Mouse (Mus musculus) embryo, embryonic 10 days (tissue): ENCODE data around the gene Rreb1.
A peak's percentile ranks its signal among the peaks of the same experiment; 100 is the strongest.
"Not testable (repeated sequence)": the region's sequence is repeated elsewhere in the genome, so short reads cannot be mapped to it uniquely, and the experiment has no call there.

ENCODE experiments used
- DNase-seq: peaks from one replicate; pipeline ENCODE4 v3.0.0-alpha.2; 2015; ENCODE audit warnings: low spot score

The Rreb1 gene

DNA sequence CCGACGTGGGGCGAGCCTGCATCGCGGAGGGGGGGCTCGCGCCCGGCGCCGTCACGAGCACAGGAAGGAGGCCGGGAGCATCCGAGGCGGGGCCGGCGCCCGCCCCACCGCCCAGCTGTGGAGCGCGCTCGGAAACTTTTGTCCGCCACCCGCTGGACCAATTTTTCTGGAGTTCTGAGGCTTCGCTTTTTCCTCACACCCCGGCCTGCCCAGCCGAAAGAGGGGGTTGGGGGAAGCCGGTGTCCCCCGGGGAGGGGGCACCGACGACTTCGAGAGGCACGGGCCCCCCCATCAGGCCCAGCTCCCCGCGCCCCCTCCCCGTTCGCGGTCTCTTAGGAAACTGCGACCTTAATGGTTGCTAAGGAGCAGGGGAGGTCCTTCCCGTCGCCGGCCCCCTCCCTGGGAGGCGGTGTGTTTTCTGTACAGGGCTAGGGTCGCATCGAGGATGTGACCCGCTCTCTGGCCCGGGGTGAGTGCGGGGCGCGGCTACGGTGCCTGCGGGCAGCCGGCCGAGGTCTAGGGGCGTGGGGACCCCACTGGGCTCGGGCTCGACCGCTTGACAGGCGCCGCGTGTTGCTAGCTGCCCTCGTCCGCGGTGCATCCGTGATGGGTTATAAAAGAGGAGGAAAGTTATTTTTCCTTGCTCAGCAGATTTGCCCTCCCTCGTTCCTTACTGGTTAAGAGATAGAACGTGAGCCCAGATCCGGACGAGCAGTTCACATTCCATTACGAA is 49.2 kb downstream of the Rreb1 start:
- peak; percentile 83 for DNase-seq

DNA sequence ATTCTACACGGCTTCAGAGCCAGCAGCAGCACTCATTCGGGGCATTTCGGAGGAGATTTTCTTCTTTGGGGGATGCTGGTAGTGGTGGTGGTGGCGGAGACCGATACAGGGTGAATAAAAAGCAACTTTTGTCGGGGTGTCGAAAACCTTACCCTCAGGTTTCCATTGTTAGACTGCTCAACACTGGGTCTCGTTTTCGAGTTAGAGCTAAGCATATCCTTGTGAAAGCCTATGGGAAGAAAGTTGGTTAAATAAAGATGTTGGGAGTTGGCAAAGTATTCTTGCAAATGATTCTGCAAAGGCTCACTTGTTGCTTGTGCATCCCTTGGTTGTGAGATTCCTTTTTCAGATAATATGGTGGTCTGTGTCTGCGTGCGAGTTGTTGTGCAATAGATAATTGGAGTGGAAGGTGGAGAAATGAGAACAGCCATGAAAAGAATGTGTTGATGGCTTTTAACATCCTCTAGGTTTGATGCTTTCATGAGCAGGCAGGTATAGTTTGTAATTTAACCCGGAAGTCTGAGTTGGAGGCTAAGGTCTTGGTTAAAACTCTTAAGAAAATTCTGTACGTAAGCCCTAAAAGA is 49.9 kb downstream of the Rreb1 start:
- DNase-seq = no peak

DNA sequence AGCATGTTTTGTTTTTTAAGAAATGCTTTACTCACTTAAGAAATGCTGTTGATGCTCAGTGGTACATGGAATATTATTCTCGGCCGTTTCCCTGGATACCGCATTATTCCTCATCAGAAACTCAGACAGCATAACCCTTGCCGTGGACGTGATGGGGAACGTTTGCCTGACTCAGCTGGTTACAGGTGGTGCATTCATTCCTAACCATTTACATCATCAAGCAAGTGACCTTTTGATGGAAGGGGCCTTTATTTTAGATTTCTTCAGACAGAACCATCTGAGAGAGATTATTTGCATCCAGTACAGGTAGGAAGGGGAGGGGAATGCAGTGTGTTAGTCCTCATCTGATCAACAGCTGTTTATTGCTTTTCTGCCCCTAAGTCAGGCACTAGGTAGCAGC is 50.7 kb downstream of the Rreb1 start:
- DNase-seq = no peak

DNA sequence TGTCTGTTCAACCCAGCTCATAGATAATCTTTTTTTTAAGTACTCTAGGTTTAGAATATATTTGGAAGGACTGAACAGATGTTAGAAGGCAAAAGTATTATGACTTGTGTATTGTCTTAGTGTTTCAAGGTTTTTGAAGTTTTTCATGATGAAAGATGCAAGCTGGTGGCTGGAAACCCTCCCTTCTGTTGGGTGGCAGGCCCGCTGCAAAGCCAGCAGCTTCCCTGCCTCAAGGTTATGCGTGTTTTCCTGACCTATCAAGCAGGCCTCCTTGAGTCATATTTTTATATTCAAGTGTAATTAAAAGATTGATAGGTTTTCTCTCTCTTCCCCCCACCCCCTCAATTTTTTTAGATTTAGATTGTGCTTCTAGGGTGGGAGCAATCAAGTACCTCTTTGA is 52.1 kb downstream of the Rreb1 start:
- DNase-seq = no peak

DNA sequence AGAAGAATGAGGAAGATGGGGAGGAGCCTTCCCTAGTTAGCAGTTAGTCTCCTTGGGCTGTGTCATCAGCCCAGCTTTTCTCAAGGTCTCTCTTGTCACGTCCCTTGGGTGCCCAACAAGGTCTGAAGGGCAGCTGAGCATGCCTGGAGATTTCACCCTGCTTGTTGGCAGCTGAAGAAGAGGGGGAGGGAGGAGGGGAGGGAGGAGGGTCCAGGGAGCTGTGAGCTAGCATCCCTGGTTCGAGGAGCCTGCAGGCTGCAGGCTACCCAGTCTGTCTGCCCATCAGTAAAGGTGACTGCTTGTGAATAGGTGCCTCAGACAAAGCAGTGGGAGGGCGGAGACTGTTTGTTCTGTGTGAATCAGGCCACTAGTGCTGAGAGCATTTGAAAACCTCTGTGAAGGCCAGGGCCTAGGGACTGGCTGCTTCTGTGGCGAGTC is 52.7 kb downstream of the Rreb1 start:
- DNase-seq = peak; percentile 12

DNA sequence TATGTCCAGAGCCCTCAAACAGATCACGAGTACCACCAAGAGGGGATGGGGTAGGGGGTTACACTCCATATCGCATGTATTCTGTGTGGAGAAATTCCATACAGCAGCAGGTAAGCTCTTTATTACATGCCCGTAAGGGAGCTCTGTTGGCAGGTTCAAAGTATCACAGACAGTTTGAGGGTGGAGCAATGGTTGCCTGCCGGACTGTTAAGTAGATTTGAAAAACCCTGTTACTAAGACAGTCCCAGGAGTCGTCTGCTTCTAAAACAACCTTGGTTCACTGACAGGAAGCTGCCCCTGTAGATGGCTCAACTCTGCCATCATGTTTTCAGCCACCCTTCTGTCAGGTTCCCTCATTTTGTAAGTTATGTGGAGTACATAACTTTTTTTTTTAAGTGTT is 54.3 kb downstream of the Rreb1 start:
- DNase-seq = no peak

DNA sequence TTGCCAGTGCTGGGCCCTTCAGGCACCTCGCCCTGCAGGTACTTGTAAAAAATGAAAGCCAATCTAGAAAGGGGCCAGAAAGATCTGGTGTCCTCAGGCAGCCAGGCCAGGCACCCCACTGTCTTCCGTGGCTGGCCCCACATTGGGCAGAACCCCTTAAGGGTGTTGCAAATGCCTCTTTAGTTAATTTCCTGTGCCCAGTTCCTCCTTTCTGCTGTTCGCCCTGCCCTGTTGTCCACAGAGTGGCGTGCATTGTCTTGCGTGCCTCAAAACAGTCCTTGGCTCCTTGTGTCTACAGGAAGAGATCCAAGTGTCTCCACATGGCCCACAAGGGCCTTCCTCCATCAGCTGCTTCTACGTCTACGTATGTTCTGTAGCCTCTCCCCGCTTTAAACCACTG is 55.3 kb downstream of the Rreb1 start:
- DNase-seq = peak; percentile 5

DNA sequence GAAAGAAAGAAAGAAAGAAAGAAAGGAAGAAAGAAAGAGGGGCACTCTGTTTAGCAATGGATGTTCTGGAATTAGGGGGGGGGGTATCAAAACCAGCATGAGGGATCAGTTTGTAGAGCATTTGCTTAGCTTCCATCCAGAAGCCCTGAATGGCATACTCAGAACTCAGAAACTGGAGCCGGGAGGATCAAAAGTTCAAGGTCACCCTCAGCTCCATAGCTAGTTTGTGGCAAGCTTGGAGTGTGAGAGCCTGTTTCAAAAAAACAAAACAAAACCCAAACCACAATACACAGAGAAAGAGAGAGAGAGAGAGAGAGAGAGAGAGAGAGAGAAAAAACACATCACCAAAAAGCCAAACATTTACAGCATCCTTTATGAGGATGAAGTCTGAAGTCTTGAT is 57.1 kb downstream of the Rreb1 start:
- no peak for DNase-seq

DNA sequence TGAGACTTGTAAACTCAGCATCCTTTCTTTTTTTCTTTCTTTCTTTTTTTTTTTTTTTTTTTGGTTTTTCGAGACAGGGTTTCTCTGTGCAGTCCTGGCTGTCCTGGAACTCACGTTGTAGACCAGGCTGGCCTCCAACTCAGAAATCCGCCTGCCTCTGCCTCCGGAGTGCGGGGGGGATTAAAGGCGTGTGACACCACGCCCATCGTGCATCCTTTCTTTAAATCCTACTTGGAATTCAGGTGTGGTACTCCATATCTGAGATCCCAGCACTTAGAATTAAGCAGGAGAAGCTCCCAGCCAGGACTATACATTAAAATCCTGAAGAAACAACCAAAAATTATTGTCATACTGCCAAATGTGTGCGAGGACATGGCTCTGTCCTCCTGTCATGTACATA is 57.6 kb downstream of the Rreb1 start:
- DNase-seq = not testable (repeated sequence)

DNA sequence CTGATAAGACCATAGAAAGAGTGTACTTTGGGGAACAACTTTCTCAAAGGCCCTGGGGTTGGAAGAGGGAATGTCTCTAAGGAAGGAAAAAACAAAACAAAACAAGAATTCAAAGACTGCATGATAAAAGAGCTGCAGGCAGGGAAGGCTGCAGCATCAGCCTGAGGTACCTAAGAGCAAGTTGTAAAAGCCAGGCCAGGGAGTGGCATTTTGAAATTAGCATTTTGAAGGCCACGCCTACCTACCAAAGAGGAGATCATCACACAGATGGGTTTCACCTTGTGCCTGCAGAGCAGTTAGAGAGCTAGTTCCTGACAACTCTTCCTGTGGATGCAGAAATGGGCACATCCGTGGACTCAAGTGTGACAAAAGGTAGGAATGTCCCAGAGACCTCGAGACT is 59.2 kb downstream of the Rreb1 start:
- no peak for DNase-seq

DNA sequence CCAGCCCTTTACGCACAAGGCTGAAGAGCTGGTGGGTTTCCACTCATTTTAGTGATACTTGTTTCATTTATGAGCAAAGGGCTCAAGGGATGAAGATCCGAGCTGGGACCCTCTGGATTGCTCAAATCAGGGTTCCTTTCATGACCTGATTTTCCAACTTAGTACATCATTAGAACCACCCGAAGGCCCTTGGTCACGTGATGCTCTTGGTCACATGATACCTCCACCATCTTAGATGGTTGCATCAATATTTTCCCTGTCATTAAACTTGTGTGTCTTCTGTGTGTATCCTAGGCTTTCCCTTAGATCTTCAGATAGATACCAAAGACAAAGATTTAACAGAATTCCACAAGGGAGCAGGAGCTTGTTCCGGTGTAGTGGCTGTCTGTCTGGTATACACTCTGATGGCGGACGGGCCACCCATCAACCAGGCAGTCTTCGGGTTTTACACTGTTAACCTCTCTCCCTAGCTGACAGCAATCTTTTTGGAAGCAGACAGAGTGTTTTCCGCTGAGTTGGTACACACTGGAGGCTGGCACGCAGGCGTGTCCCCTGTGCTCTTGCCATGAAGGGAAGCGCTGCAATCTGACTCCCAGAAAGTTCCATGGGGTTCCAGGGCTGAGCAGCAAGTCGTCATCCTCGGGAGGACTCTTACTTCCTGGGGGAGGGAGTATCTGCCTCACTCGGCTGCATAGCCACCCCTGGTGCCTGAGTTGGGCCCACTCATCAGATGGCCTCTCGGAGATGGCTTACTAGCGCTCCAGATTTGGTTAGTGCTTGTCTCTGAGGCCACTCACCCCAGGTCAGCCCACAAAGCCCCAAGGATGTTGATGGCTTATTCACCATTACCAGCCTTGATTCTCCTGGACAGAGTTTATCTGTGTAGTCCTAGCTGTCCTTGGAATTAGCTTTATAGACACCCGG is 60.3 kb downstream of the Rreb1 start:
- DNase-seq = no peak

DNA sequence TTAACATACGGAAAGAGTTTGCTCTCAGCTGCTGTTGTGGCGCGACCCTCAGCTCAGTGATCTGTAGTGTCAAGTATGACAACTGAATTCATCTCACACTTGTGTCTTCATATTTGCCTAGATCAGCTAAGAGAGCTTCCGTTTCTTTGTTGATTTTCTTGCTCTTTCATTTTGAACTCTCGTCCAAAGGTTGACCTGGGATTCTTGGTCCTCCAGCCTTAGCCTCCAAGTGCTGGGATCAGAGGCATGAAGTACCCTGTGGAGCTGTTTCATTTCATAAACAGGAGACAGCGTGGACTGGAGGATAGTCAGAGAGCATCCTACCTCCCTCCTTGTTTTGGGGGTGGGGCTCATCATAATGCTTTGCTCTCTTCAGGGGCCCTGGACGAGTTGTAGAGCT is 65.0 kb downstream of the Rreb1 start:
- no peak for DNase-seq

DNA sequence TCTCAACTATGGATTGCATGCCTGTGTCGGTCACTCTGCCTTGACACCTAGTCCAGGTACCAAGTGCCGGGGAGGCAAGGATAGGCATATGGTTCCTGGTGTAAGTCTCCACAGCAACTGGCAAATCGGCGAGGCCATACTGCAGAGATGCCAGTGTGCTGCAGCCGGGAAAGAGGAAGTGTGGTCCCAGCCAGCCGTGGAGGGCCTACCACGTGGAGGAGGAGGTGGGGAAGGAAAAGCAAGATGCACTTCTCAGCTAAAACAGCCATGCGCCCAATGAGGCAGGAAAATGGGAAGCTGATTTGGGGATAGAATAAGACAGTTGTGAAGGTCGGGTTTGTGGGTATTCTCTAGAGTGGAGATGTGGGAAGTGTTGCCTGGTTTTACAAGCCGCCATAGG is 65.6 kb downstream of the Rreb1 start:
- no peak for DNase-seq

DNA sequence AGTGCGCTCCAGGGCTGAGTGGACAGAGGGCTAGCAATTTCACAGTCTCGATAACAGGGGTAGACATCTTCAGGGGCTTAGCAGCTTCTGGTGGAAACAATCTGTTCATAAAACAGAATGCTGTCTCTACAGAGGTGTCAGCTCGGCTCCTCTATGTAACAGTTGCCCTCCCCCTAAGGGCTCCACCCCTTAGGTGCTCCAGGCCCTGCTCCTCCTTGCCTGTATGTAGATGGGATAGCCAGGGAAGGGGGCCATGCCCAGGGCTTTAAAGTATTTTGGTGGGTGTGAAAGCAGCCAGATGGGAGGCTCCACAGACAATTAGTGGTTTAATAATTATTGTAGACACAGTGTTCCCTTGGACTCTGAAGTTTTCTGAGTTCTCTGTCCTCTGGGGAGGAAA is 67.0 kb downstream of the Rreb1 start:
- DNase-seq = no peak

DNA sequence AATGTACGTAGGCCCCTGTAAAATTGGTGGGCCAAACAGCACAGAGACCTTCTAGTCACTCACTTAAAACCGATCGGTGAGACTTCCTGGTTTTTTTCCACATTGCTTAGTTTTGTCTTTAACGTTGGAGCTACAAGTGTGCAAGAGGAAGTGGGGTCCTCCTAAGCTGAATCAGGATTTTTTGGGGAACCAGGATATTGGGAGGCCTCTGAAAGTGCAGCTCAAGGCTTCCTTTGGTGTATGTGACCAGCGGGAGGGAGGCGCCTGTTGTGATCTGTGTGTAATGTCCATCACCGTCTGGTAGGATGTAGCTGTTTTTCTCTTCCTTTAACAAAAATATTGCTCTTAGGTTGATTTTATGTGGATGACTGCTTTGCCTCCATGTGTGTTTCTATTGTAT is 67.4 kb downstream of the Rreb1 start:
- no peak for DNase-seq

DNA sequence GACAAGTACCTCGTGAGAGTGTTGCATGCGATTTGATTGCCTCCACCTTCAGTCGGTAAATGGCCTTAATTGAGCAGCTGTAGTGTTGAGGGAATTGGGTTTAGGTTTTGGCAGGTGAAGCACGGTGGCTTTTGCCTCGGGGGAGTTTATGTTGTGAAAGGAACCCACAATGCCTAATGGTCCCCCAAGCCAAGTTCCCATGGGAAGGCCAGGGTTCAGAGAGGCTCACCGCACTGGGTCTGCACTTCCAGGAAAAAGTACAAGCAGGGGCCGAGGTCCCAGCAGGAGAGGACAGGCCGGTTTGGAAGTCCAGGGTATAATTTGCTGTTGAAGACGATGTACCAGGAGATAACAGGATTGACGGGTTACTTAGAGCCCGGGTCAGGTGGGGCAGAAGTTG is 68.3 kb downstream of the Rreb1 start:
- DNase-seq = no peak

DNA sequence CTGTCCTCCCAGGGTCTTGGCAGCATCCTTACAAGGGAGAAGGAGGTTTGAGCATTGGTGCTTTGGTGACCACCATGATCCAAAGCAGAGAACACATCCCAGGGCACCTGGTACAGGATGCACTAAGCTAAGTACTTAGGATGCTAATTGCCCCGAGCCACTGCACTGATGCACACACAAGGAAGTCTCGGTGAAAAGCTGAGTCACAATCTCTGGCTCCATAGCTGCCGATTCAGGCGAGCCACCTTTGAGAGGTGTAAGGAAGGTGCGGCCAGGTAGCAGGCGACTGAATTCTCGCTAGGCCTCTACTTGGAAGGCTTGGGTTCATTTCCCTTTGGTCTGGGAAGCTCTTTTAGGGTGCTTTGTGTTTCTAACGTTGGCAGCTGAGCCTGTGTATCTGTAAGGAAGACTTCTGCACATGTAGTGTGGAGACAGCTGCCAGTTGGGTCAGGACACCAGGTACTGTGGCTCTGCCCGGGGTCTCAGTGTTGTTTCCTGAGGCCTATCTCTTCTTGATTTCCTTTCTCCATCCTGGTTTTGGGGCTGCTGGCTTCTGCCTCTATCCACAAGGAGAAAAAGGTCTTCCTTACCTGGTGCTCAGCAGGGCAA is 68.9 kb downstream of the Rreb1 start:
- DNase-seq = no peak

DNA sequence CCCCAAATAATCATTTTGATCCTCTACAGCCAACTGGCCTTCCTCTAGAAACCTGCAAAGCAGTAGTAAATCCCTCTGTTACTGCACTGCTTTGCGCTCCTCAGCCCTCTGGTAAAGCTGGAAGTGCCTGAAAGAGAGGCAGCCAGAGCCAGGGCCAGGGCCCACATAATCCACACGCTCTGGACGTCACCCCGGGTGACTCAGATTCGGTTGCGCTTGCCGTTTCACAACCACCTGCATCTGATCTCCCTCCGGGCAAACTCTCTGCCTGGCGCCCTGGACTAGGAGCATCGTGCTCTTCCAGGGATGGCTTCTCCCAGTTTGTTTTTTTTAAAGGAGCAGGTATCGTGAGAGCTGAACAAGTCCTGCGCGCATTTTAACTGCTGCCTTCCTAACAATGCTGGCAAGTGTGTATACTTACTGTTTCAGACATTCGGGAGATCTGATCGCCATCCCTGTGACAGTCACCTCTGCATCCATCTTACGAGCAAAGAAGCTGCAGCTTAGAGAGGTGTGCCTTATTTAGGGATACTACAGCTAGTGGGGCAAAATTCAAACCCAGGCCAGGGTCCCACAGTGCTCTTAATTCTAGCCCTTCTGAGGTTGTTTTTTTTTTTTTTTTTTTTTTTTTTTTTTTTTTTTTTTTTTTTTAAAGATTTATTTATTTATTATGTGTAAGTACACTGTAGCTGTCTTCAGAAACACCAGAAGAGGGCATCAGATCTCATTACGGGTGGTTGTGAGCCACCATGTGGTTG is 69.6 kb downstream of the Rreb1 start:
- DNase-seq = no peak

DNA sequence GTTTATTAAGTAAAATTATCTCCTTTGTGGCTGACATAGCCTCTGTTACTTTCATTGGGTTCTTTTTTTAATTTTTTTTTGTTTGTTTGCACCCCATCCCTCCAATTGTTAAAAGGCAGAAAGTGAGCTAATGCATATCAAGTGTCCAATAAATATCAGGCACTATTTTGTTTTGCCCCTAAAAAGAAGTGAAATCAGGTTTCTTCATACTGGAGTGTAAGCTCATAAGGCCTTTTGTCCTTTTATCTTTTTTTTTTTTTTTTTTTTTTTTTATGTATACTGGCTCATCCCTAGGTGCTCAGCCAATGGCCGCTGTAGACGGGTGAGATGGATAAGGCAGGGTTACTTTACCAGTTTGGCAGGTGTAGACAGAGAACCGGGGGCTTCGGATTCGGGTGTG is 70.2 kb downstream of the Rreb1 start:
- DNase-seq = no peak

DNA sequence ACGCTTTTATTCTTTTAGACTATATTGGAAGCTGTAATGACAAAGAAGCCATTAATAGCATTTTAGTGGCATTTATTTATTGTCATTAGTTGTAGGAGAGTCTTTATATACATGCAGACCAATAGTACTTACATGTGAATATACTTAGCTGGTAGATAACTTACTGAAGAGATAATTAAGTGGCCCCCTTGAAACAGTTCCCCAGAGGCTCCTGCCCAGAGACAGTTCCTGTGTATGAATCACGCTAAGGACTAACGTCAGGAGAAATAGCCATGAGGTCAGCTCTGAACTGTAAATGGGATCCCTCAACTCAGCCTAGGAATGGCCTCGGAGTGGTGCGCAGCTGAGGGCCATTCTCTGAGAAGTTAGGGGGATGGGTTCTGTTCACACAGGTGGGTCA is 73.4 kb downstream of the Rreb1 start:
- no peak for DNase-seq

DNA sequence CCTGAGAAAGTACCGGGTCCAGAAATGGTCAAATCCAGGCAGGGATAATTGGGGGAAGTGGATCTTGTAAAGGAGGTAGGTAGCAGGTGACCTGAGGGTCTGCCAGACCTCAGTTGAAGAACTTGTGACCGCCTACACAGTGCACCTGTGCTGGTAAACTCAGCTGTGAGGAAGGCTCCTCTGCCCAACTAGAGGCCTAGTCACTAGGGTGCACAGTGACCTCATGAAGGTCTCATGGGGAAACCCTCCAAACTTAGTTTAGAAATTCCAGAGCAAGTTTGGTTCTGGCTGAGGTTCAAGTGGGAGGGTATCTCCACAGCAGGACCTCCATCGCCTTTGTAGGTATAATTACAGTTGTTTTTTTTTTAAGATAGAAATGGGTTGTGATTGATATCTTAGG is 74.7 kb downstream of the Rreb1 start:
- no peak for DNase-seq

DNA sequence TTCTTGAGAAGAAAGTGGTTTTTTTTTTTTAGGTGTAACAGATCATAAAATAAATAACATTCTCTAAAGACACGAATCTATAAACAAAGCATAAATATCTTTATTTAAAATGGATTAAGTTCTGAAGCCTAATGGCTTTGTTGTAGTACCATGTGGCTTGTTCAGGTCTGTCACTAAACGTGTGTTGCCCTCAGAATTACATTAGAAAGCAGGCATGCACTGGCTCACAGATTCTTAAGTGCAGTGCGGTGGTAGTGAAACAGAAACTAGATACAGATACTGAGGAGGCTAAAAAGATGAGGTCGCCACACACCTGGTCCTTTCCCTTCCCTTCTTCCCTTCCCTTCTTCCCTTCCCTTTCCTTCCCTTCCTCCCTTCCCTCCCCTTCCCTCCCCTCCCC is 75.2 kb downstream of the Rreb1 start:
- no peak for DNase-seq
